Mouse (Mus musculus): ENCODE measurements around the gene Gm6657. TPM values are rescaled to one million over a fixed set of nuclear protein-coding genes. Genes with fewer than 3 reads are reported as not detected.
A peak's percentile ranks its signal among the peaks of the same experiment; 100 is the strongest.

The Gm6657 gene
- not detected in 2 replicates for total RNA-seq (2014; fragmentation: Nextera tagmentation)
- not detected in 2 replicates for total RNA-seq (2017)

- ATAC-seq (replicated peaks; ENCODE audit: low FRiP score, low TSS enrichment, poor library complexity, severe bottlenecking): no peak
Observed at GRCm38 (mm10) chr12:78193942-78194341, at the start of gene Gm6657. Gene Gm6657 (plus strand): TSS chr12:78194242.

DNA sequence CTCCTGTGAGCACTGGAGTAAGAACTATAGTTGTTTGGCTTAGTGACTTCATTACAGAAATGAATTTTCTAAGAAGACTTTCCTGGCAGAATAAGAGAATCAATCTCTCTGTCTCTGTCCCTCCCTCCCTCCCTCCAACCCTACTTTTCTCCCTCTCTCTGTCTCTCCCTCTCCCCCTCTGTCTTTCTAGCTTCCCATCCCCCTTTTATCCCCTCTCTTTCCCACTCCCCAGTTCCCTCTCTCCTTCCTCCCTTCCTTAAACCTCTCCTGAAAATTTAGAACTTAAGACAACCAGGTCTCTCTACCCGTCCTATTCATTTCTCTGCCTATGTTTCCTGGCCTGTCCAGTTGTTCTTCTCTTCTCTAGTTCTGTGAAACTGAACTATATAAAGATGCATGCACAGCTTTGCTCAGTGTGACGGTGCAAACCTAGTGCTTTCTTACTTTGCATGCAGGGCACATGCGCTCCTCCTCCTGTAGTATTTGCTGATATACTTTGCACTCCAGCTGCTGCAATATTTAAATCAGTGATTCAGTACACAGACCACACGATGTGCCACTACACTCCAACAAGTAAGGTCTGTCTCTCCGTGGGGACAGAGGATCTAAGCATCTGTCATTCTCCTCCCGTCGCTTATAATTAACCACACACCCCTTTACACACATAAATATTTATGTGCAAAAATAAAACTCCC, 40.6 kb upstream of the Gm6657 start:
- ATAC-seq (replicated peaks; ENCODE audit: low FRiP score, low TSS enrichment, poor library complexity, severe bottlenecking): no peak

- no peak for ATAC-seq (replicated peaks; ENCODE audit: low FRiP score, low TSS enrichment, poor library complexity, severe bottlenecking)
Observed at GRCm38 (mm10) chr12:78170178-78170577, 23.9 kb upstream of the Gm6657 start.

- no peak for ATAC-seq (replicated peaks; ENCODE audit: low FRiP score, low TSS enrichment, poor library complexity, severe bottlenecking)
Observed at GRCm38 (mm10) chr12:78173945-78174344, 20.1 kb upstream of the Gm6657 start.

DNA sequence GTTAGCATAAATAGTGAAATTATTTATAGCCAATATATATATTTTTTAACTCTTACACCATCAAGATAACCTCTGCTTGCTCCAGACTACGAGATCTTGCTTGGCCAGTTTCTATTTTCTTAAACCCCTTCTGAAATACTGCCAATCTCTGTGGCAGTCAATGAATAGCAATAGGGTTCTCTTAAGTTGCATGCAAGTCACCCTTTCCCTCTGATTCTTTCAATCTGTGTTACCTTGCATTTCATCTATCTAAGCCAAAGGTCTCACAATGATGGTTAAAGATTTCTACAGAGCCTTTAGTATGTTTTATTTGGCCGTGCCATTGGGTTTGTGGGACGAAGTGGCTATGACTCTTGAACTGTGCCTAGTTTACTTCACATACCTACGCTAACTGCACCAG, 19.4 kb upstream of the Gm6657 start:
- ATAC-seq (replicated peaks; ENCODE audit: low FRiP score, low TSS enrichment, poor library complexity, severe bottlenecking): no peak

DNA sequence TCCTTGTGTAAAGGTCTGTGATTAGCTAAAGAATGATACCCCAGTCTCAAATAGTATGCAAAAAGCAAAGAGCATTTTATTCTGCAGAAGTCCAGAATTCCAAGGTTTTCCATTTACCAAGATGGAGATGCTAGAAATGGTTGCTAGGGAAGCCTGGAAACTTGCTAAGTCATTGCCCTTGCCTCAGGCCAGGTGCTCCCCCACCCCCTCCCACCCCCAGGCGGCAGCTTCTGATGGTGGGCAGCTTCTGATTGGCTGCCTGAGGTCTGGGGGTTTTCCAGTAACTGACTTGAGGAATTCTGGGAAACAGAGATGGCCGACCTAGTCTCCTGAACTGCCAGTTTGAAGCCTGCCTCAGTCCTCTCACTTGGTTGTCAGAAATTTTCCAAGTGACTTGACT, 12.6 kb upstream of the Gm6657 start:
- no peak for ATAC-seq (replicated peaks; ENCODE audit: low FRiP score, low TSS enrichment, poor library complexity, severe bottlenecking)

GRCm38 (mm10) chr12:78195368-78195767, 1.3 kb downstream of the Gm6657 start:
- no peak for ATAC-seq (replicated peaks; ENCODE audit: low FRiP score, low TSS enrichment, poor library complexity, severe bottlenecking)

GRCm38 (mm10) chr12:78203646-78204045, 9.6 kb downstream of the Gm6657 start:
- ATAC-seq (replicated peaks; ENCODE audit: low FRiP score, low TSS enrichment, poor library complexity, severe bottlenecking): no peak

GRCm38 (mm10) chr12:78205915-78206570, 12.0 kb downstream of the Gm6657 start:
- ATAC-seq (replicated peaks; ENCODE audit: low FRiP score, low TSS enrichment, poor library complexity, severe bottlenecking): peak; percentile 95

DNA sequence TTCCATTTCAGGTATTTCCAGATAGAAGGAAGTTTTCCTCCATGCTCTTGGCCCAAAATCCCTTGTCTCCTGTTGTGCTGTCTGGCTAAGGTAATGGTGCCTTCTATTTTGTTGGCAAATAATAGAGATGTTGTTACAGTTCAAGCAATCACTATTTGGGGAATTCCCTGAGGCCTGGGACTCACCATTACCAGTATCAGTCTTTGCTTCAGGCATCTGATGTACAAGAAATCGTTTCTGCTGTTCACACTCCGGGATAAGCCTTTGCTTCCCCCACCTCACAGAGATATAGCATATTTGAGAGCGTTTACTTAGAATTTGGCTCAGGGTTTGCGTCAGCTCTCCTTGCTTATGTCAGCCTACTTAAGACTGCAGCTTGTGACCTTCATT, 12.5 kb downstream of the Gm6657 start:
- no peak for ATAC-seq (replicated peaks; ENCODE audit: low FRiP score, low TSS enrichment, poor library complexity, severe bottlenecking)

- ATAC-seq (replicated peaks; ENCODE audit: low FRiP score, low TSS enrichment, poor library complexity, severe bottlenecking): no peak
Observed at GRCm38 (mm10) chr12:78209856-78210255, 15.8 kb downstream of the Gm6657 start.

DNA sequence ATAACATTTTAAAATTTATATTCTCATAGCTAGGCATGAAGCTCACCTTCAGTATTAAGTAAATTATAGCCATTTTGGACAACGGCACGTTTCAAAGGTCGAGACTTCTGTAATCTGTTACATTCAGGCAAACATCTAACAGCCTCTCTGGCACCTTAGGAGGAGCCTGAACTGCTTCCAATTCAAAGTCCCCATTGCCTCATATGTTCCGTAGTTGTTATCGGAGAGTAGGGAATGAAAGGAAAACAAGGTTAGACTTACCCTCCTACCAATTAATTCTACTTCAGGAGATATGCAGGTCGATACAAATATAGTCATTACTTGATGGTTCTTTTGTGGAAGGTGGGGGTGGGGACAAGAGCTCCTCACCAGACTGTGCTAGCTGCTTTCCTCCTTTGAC, 21.4 kb downstream of the Gm6657 start:
- ATAC-seq (replicated peaks; ENCODE audit: low FRiP score, low TSS enrichment, poor library complexity, severe bottlenecking): no peak

GRCm38 (mm10) chr12:78219191-78219825, 25.3 kb downstream of the Gm6657 start:
- no peak for ATAC-seq (replicated peaks; ENCODE audit: low FRiP score, low TSS enrichment, poor library complexity, severe bottlenecking)

GRCm38 (mm10) chr12:78225707-78226518, 31.9 kb downstream of the Gm6657 start, which contains the start of gene Gphn:
Gene Gphn (plus strand): TSS chr12:78226379.
- ATAC-seq (replicated peaks; ENCODE audit: low FRiP score, low TSS enrichment, poor library complexity, severe bottlenecking): peak; percentile 89

- peak; percentile 38 for ATAC-seq (replicated peaks; ENCODE audit: low FRiP score, low TSS enrichment, poor library complexity, severe bottlenecking)
Observed at GRCm38 (mm10) chr12:78226519-78226875, 32.5 kb downstream of the Gm6657 start.

GRCm38 (mm10) chr12:78227021-78227932, 33.2 kb downstream of the Gm6657 start:
- ATAC-seq (replicated peaks; ENCODE audit: low FRiP score, low TSS enrichment, poor library complexity, severe bottlenecking): no peak

- no peak for ATAC-seq (replicated peaks; ENCODE audit: low FRiP score, low TSS enrichment, poor library complexity, severe bottlenecking)
Observed at GRCm38 (mm10) chr12:78228139-78228538, 34.1 kb downstream of the Gm6657 start.

- no peak for ATAC-seq (replicated peaks; ENCODE audit: low FRiP score, low TSS enrichment, poor library complexity, severe bottlenecking)
Observed at GRCm38 (mm10) chr12:78232560-78232959, 38.5 kb downstream of the Gm6657 start.

- ATAC-seq (replicated peaks; ENCODE audit: low FRiP score, low TSS enrichment, poor library complexity, severe bottlenecking): no peak
Observed at GRCm38 (mm10) chr12:78248366-78248765, 54.3 kb downstream of the Gm6657 start.

Measured in megakaryocyte-erythroid progenitor cell, adult 5-6 weeks (primary cell).